Mouse (Mus musculus) cerebellum, postnatal 10 days (tissue): Measurements from ENCODE around the gene Atp6v0b.

ENCODE experiments used
- DNase-seq, 2 experiments: peaks; one replicate each; pipeline ENCODE4 v3.0.0; 2021; ENCODE audit warnings: mixed read lengths in 2 of 2

The Atp6v0b gene

DNA sequence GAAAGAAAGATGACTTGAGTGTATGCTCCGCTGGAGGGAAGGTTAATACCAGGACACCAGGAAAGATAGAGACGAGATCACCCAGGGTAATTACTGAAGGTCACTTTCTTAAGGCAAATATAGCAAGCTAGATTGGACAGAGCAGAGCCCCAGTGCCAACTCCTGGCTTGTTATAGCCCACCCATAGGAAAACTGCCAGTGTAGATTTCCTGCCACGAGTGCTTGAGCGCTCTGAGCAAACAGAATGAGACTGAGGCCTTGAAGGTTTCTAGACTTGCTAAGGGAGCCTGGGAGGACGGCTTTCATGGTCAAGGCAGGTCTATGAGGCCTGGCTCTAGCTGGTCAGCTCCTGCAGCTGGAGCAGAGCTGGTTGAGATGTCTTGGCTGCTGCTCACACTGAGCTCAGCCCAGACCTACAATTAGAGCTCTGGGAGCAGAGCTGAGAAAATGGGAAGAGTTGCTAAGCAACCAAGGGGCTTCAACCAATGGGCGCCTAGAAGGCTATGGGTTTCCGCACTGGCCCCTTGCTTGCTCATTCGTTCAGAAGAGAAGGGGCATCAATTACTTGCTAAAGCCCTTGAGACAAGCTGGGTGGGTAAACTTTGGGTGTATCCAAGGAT lies 21.8 kb upstream of the Atp6v0b start:
- DNase-seq, result peak; percentile 57 to 60

DNA sequence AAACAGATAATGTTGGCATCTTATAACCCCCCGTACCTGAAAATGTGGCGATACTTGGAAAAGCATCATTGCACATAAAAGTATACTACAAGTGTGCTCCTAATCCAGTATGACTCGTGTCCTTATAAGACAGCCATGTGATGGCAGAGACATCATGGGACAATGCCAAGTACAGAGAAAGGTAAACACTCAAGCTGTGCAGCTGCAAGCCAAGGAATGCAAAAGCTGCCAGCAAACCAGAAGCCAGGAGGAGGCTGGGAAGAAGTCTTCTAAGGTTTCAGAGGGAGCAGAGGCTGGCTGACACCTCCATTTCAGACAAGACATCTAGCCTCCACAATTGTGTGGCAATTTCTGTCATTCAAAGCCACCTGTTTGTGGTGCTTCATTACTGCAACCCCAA lies 19.1 kb upstream of the Atp6v0b start:
- peak in 1 of 2 experiments; percentile 61 for DNase-seq

DNA sequence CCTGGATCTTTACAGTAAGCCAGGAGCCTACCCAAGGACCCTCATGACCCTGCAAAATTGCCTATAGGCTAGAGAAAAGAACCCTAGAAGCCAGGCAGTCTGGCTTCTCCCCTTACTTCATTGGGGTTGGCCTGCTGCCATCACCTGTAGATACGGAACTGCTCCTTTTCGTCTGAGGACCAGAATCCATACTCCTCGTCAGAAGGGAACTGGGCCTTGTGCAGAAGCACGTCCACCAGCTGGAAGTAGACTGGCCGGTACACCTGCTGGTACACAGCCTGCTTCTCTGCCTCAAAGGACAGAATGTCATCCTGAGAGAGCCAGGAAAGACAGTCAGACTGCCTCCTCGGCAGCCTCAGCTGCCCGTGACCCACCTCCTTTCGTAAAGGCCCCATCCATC lies 17.6 kb upstream of the Atp6v0b start:
- DNase-seq, result peak; percentile 57 to 60

DNA sequence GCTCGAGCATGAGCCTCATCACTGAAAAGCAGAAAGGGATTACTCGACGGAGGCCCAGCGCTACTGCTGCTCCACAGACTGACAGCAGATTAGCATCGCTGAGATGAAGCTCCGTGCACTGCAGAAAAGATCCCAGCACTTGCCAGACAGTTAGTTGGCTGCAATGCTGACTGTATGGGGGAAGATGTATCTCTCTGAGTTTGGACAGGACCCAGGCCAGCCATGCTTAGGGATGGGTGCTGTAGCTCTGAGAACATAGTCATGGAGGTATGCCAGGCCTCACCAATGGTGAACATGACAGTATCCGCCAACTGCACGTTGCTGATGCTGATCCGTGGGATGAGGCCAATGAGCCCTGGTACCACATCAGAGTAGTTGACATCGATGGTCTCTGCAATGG lies 17.0 kb upstream of the Atp6v0b start:
- DNase-seq, result no peak

DNA sequence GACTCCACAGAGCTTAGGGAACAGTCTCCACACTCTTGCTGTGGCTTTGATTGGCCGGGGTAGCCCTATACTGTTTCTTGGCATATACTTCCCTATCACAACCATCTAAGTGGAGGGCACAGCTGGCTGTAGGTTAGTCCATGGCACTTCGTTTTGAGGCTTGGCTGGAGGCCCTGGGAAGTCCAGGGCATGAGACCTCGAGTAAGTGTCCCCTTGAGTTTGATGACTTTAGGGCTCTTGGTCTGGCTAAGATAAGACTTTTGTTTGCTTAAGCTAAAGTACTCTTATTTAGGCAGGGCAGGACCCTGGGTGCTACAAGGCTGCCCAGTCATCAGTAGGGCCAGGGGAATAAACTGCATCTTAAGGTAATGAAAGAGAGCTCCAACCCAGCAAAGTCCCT lies 11.0 kb upstream of the Atp6v0b start:
- DNase-seq, result no peak

DNA sequence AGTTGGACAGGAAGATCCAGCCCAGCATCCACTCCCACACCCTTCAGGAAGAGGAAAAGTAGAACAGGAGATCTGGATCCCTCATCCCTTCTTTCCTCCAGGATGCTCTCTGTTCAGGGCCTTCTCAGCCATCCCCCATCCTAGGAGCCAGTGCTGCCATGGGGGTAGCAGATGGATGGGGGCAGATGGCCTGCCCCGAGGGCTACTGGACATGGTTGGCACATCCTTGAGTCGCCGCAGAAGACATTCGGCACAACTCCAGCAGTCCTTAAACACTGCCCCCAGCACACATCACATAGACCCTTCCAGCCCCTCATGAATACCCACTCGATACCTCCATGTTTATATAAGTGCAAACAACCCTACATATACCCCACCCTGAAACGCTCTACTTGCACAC lies 8.9 kb upstream of the Atp6v0b start:
- DNase-seq, result peak; percentile 86 to 88

DNA sequence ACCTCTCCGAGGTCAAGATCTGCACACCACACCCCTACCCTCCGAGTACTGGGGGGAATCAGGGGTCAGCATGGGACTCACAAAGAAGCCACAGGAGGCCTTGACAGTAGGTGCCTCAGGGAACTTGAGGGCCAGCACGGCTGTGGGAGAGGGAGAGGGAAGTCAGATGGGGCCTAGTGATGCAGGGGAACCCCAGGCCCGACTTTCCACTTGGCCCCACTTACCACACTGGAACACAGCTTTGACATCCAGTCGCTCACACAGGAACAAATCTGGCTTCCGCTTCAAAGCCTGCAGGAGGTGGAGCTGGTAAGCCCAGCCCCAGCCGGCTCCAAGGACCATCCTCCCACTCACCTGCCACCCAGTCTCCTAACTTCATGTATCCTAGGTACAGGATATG lies 8.2 kb upstream of the Atp6v0b start:
- DNase-seq, result peak in 1 of 2 experiments; percentile 40

DNA sequence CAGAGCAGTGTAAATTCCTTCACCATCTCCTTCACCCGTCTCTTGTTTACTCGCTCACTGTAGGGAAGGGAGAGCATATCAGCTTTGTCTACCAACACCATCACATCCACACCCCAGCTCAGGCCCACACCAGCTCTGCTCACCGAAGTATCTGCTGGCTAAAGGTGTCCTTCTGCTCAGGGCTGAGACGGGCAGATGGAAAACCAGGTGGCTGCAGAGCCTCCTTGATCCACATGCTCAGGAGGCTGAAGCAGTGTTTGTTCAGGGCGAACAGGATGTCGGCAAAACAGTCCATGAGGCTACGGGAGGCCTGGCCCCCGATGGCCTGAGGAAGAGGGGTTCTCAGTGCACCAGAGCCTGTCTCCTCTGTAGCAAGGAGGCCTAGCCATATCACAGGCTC lies 7.5 kb upstream of the Atp6v0b start:
- DNase-seq, result no peak

DNA sequence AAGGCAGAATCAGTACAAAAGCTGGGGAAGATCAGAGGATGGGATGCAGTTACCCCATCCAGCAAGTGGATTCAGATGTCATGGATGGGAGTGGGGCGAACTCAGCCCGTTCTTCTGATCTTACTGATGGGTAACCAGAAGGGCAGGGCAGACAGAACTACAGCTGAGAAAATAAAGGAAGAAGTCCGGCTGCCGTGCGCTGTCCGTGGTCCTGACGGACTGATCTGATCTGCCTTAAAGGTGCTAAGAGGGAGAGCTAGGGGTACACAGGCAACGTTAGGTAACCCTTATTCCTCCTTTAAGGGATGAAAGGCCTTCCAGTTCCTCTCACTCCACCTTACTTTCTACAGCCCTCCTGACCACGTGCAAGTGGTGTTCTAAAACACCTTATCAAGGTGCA lies 6.2 kb upstream of the Atp6v0b start:
- DNase-seq, result no peak

DNA sequence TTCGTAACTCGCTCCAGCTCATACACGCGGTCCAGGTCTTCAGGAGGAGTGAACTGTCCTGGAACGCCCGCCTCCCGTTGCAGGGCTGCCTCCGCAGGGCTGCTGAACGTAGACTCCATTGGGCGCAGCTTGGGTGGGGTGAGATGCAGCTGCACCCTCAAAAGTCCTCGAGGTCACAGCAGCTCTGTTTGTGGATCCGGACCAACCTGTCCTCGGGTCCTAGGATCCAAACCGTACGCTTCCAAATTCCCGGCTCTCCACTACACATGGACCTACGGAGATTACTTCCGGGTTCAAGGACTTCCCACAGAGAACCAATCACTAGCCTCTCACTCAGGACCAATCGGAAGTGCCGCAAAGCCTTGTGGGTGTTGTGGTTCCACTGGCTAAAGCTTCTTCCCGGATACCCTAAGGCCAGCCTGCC lies 4.6 kb upstream of the Atp6v0b start, which contains the start of gene Dph2:
Dph2 (minus strand) TSS at position 295 of the 424 bp plus-strand sequence.
- DNase-seq, result peak; percentile 90 to 93

DNA sequence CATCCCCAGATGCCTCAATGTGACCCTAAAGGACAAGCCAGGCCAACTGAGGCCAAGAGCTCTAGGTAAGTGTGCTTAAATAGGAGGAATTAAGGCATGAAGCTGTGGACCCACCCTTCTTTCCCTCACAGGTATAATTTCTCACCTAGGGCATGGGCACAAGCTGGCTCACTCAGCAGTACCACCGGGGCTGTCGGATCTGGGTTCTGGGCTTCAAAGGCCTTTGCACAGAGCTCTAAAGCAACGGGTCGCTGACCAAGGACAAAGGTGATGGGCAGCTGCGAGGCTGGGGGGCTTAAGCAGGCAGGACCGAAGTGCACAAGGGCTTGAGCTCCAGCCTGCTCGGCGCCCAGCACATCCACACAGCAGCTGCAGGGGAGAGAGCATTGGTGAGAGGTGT lies 3.6 kb upstream of the Atp6v0b start:
- no peak for DNase-seq

DNA sequence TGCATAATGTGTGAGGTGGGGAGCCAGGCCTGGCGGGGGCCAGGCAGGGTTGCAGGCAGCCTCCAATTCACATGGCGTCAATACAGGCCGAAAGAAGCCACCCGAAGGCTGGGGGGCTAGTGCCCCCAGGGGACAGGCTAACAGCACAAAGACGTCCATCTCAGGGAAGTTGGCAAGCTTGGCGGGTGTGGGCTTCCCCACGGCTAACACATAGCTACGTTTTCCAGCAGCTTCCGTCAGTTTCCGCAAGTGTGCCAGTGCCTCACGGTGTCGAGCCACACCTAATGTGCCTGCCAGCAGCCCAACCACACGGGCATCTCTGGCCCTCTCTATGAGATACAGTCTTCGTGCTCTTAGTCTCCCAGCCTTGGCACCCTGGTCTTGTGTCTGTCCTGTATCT lies 2.9 kb upstream of the Atp6v0b start:
- DNase-seq, result no peak

DNA sequence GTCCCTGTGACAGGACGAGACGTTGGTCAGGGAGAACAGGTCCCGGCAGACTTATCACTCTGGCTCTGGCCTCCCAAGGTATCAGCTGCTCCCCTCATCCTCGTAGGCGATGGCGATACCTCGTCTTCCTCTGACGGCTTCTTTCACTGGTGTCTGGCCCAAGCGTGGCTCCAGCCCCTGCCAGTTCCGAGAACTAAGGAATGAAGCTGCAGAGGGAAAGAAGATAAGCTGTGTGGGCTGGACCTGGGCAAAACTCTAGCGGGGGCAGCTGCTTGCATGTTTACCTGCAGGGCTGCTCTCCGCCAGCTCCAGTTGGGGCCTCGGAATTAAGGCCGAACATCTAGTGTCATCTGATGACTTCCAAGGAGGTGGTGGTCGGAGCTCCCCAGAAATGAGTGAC lies 2.3 kb upstream of the Atp6v0b start:
- no peak for DNase-seq

DNA sequence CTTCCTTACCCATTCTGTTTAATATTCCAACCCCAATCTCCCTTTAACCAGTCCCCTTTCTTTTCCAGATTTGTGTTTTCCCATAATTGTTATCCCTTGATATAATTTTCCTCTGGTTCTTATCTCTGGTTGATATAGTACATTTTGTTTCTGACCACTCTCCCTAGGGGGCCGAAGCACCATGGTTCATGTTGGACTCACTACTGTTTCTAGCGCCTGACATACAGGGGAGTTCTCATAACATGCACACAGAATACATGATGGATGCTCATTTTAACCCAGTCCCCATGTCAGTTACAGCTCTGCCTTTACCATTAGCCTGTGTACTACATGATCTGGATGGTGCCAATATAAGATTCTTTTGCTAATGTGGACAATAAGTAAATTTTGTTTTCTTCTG lies 787 bp upstream of the Atp6v0b start:
- no peak for DNase-seq

DNA sequence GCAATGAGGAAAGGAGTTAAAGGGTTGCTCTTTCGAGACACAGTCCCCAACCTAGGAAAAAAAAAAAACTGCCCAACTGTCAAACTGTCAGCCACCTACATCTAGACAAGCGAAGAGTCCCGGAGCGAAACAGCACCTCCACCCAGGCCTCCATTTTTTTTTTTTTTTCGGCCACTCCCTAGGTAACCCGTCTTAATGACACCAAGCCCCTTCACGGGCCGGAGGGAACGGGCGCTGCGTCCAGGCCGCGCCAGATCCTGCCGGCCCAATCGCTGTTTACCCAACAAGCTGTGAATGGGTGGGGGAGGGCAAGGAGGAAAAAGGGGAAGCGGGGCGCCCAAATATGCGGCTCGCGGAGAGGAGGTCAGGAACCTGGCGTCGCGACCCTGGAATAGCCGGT lies 489 bp downstream of the Atp6v0b start:
- peak in 1 of 2 experiments; percentile 71 for DNase-seq

DNA sequence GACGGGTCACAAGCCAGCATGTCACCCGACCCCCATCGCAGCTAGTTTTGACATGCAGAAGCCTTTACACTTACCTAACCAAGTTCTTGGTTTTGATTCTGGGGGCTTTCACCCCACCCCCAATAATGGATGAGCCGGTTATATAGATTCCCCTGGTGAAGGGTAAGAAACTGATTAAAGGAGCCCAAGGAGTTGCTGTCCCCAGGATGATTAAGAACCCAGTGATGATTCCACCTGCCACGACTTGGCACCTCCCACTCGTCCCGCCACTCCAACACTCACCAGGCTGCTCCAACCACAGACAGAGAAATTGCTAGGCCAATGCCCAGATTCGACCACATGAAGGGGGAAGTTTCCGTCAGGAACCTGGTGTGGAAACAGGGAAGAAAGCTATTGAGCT lies 1.1 kb downstream of the Atp6v0b start:
- DNase-seq, result no peak

DNA sequence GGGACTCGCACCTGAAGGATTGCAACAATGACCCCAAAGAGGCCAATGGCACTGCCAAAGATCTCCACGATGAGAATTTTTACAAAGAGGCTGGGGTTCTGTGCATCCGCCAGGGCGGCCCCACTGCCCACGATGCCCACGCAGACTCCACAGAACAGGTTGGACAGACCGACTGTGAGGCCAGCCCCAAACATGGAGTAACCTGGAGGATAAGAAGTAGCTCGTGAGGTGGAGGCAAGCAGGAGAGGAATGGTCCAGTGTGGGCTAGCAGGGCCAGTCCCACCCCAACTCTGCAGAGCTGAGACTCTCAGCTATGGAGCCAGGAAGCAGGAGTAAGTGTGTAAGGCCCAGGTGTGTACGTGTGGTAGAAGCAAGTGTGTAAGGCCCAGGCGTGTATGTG lies 2.0 kb downstream of the Atp6v0b start:
- DNase-seq, result no peak

DNA sequence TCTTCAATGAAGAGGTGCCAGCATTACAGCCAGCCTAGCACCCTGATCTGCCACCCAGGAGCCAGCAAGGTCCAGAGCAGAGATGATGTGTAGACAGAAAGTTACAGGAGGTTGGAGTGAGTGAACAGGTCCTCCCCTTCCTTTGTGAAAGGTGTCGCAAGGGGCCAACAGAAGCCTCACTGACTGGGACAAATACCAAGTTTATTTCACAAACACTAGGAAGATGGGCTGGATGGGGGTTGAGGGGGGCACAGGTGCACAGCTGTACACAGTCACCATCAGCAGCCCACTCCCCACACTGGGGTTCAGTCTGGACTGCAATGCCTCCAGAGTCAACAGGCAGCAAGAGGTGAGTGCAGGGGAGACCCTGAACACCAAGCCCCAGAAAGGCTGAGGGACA lies 3.0 kb downstream of the Atp6v0b start:
- DNase-seq, result no peak

DNA sequence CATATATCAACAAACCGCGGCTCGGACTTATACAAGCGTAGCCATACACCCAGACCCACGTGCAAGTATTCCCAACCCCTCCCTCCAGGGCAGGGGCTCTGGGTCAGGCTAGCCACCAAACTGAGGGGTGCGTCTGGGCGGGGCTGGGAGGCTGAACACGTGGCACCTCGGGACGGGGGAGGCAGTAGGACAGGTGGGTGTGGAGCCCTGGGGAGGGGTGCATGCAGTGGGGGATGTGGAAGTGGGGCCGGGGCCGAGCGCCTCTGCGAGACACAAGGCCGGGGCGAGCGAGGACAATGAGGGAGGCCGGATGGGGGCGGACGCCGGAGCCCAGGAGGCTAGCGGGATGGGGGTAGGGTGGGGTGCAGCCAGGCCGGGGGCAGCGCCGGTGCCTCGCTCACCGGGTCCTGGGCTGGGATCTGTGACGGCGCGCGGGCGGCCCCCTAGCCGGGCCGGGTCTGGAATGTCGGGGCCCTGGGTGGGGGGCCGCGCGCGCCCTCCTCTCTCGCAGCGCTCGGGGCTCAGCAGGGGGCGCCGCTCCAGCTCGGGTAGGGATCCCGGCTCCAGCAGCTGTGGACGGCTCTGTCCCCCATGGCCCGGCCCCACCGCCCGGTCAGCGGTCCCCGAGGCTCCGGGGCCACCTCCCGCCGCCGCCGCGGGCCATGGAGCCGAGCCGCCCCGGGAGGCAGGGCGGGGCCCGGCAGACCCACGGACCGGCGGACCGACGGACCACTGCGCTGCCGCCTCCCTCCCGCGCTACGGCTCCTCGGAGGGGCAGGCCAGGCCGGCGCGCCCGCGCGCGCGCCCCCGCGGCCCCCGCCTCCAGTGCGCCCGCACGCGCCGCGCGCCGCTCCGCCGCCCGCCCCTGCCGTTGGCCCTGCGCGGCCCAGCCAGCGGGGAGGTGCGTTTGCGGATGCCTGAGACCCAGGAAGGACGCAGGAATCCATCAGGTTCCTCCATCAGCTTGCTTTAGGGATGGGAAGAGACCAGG lies 4.1 kb downstream of the Atp6v0b start, which contains the start of gene B4galt2:
B4galt2 (minus strand) TSS at position 787 of the 991 bp plus-strand sequence.
- DNase-seq, result peak; percentile 78 to 83

DNA sequence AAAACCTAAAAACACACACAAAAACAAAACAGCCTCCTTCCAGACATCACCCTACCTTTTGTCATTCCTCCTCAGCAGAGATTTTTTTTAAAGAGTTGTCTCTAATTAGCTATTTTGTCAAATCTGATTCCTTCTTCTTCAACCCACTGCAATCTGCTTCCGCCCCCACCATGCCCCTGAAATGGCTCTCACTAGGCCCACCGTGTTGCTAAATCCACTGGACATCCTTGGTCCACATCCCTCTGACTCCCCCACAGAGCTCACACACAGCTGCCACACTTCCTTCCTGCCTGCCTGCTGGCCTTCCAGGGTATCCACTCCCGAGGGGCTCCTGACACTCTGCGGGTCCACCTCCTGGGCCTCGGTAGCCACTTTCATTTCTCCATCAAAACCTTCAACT lies 8.4 kb downstream of the Atp6v0b start:
- no peak for DNase-seq

DNA sequence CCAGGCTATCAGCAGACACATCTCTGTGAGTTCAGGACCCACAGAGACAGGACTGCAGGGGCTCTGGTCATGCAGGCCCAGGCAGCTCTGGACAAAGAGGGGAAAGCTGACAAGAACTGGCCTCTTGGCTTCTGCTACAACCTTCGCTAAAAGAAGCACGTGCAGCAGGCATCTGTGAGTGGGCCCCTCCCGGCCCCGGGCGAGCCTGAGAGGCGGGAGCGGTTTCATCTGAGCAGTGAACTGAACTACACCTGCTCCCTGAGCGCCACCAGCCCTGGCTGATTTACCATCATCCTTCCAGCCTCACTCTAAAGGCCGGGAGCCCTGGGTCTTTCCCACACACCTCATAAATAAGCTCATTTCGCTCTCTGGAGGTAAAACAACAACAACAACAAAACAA lies 8.8 kb downstream of the Atp6v0b start:
- DNase-seq, result no peak

DNA sequence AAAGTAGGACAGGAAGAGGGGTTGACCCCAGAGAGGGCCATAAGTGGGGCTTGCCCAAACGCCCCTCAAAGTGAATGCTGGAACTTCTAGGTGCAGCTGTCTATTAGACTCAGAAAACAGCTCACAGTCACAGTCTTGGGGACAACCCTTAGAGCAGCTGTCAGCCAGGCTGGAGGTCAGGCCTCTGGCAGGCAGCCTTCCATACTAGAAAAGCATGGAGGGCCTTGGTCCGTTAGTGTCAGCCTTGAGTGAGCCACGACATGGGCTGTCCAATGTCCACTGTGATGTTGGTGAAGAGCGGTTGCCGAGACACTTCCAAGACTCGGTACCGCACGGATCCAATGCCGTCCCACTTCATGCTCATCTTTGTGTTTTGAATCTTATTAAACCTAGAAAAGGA lies 13.5 kb downstream of the Atp6v0b start:
- DNase-seq, result no peak

DNA sequence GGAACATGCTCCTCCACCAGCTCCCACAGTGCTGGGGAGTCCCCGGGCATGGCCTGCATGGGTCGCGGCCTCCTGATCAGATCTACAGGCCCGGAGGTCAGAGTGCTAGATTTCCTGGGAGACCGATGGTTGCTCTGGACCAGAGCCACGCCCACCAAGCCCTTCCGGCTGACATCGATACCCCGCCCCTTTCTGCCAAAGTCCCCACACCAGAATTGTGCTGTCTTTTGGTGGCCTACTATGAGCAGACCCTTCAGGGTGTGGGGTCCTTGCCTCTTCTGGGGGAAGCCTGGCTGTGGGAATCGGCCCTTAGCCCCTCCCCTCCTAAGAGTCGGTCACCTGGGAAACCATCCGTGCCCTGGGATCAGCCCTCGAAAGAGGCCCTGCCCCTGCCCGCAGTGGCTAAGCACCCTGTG lies 14.7 kb downstream of the Atp6v0b start, which contains the start of gene Ccdc24:
Ccdc24 (minus strand) TSS at position 87 of the 416 bp plus-strand sequence.
- no peak for DNase-seq

DNA sequence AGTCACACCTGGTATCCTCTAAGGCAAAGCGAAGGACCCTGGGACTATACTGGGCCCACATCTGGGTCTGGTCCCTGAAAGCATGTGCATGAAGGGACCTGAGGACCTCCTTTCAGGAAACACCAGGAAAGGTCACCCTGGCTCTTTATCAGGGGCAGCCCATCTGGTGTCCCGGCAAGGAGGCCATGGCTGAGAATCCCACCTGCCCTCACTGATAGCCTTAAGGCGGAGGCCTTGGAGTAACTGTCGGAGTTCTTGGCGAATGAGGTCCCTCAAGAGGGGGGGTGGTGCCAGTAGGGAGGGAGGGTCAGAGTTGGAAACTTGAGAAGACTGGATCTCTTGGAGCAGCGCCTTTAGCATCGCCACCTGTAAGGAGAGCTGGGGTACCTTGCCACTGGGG lies 15.3 kb downstream of the Atp6v0b start:
- no peak for DNase-seq
